Mouse (Mus musculus): ENCODE data around the gene Cbr2. TPM values are rescaled to one million over a fixed set of nuclear protein-coding genes. Genes with fewer than 3 reads are reported as not detected.

Gene Cbr2
- polyA plus RNA-seq, 1 experiment from 2014 or later: 1.3 TPM

DNA sequence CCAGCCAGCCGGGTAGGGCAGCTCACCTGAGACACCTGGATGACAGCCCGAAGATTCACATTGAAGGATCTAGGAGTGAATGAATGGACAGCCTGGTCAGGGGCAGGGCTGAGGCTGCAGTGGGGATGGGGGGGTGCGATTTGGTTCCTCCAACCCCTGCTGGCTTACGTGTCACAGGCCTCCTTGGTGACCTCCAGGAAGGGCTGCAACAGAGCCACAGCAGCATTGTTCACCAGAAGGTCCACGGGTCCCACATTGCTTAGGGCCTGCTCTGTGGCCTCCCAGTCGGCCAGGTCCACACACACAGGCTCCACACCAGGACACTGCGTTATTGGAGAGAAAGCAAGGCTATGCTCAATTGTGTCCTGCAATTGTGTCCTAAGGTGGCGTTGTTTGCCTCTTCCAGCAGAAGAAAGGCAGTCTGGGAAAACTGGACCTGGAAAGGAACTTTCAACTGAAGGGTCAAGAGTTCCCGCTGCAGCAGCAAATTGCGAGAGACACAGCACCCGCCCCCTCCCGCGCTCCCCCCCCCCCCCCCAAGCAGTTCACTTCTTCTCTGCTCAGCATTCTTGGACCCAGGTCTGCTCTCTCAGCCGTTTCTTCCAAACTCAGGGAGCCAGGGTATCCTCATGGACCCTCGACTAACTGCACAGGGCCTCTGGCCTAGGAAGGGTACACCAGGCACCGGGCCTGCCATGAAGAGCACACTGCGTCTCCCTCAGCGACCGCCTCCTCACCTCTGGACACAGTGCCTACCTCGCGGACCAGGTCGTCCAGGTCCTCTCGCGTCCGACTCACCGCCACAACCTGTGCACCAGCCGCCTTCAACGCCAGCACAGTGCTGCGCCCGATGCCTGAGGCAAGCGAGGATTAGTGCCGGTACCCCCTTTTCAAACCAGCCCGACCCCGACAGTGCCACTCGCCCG lies 5.4 kb downstream of the Cbr2 start:
- whole genome bisulfite sequencing: 16% methylated on average over 36 of the region's 36 CpGs
- Histone ChIP-seq H3K4me3 (ENCODE audit: low read length) (peak overlapping the region; percentile 57), H3K9ac (ENCODE audit: low read depth, low read length) (peak overlapping the region; percentile 70), H3K4me2 (ENCODE audit: low read length) (peak overlapping the region; percentile 91), H3K36me3 (ENCODE audit: control insufficient read depth, insufficient read depth, low read length) (peaks cover 7% of the 10 kb centered on the region), H3K27ac (ENCODE audit: low read depth, low read length) (no peak overlapping the region), H3K9me3 (ENCODE audit: control insufficient read depth, low read length) (no peaks in the 10 kb centered on the region), H3K27me3 (replicated peaks; ENCODE audit: control insufficient read depth, insufficient read depth, low read length) (no peaks in the 10 kb centered on the region; the same call in 1 of the 2 replicates), H3K4me1 (ENCODE audit: control insufficient read depth, insufficient read depth, low read depth, low read length) (peaks cover 19% of the 10 kb centered on the region)
- ATAC-seq: peak; percentile 43

DNA sequence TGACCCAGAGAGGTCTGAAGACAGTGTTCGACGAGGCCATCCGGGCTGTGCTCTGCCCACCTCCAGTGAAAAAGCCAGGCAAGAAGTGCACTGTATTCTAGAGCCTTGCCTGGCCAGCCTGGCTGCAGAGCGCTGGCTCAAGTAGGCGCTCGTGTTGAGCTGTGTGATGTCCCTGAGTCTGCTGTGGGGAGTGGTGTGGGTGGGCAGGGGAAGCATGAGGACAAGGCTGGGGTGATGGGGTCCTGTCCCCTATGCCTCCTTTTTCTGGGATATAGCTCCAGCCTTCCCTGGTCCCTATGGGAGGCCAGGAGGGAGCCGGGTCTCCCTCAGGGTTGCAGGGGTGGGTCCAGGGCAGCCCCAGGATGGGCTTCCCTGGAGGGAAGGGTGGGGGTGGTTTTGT lies 8.4 kb downstream of the Cbr2 start:
- peaks cover 7% of the 10 kb centered on the region for H3K36me3 ChIP-seq (ENCODE audit: control insufficient read depth, insufficient read depth, low read length)
- H3K9ac ChIP-seq (ENCODE audit: low read depth, low read length): no peak overlapping the region
- no peaks in the 10 kb centered on the region for H3K27me3 ChIP-seq (replicated peaks; ENCODE audit: control insufficient read depth, insufficient read depth, low read length)
- no peaks in the 10 kb centered on the region for H3K9me3 ChIP-seq (ENCODE audit: control insufficient read depth, low read length)
- H3K4me3 ChIP-seq (ENCODE audit: low read length): no peak overlapping the region
- H3K27ac ChIP-seq (ENCODE audit: low read depth, low read length): no peak overlapping the region
- H3K4me1 ChIP-seq (ENCODE audit: control insufficient read depth, insufficient read depth, low read depth, low read length): peaks cover 23% of the 10 kb centered on the region
- ATAC-seq: no peak
- 88% methylated on average over 6 of the region's 7 CpGs for WGBS
- H3K4me2 ChIP-seq (ENCODE audit: low read length): no peak overlapping the region

DNA sequence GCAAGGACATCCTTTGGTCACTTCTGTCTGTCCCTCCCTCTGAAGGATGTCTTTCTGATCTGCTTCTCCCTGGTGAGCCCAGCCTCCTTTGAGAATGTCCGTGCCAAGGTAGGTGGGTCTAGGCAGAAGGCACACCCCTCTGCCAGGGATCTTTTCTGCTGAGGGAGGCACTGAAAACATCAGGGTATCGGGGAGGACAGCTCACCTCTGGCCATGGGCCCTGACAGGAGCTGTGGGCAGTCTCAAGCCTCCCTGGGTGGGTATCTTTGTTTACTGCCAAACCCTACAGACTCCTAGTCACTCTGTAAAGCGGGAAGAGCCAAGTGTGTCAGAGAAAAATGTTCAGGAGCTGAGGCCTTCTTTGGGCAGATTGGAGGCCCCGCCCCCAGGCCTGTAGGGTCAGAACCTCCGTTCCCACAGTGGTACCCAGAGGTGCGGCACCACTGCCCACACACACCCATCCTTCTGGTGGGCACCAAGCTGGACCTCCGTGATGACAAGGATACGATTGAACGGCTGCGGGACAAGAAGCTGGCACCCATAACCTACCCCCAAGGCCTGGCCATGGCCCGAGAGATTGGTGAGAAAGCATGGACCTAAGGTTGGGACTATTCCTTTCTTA lies 9.0 kb downstream of the Cbr2 start:
- Histone ChIP-seq H3K27ac (ENCODE audit: low read depth, low read length) (no peak overlapping the region), H3K4me1 (ENCODE audit: control insufficient read depth, insufficient read depth, low read depth, low read length) (peaks cover 23% of the 10 kb centered on the region), H3K36me3 (ENCODE audit: control insufficient read depth, insufficient read depth, low read length) (peaks cover 8% of the 10 kb centered on the region), H3K9ac (ENCODE audit: low read depth, low read length) (peak overlapping the region; percentile 95; the same call in 1 of the 2 replicates), H3K4me3 (ENCODE audit: low read length) (peak overlapping the region; percentile 64), H3K4me2 (ENCODE audit: low read length) (peak overlapping the region; percentile 64), H3K9me3 (ENCODE audit: control insufficient read depth, low read length) (no peaks in the 10 kb centered on the region), H3K27me3 (replicated peaks; ENCODE audit: control insufficient read depth, insufficient read depth, low read length) (no peaks in the 10 kb centered on the region)
- 90% methylated on average over 11 of the region's 11 CpGs for whole genome bisulfite sequencing
- ATAC-seq: no peak

DNA sequence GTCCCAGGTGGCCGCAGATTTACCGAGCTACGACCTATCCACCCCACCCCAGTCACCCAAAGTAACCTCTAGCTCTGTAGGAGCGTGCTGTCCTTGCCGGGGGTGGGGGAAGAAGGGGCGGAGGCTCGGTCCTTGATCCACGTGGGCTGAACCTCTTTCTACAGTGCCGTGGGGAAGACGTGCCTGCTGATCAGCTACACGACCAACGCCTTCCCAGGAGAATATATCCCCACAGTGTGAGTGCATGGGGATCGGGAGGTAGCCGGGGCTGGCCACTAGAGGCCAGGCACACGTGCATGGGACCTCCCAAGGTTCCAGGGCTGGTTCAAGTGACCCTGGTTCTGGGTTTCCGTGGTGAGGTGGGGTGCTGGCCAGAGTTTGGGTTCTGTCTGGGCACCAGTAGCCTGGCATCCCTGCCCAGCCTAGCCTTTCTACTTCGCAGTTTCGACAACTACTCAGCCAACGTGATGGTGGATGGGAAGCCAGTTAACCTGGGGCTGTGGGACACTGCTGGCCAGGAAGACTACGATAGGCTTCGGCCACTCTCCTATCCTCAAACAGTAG lies 9.8 kb downstream of the Cbr2 start:
- H3K9me3 ChIP-seq (ENCODE audit: control insufficient read depth, low read length): no peaks in the 10 kb centered on the region
- H3K4me2 ChIP-seq (ENCODE audit: low read length): peak overlapping the region; percentile 64
- H3K36me3 ChIP-seq (ENCODE audit: control insufficient read depth, insufficient read depth, low read length): peaks cover 15% of the 10 kb centered on the region
- peak overlapping the region; percentile 95 for H3K9ac ChIP-seq (ENCODE audit: low read depth, low read length)
- peak overlapping the region; percentile 82; the same call in 1 of the 2 replicates for H3K27ac ChIP-seq (ENCODE audit: low read depth, low read length)
- H3K27me3 ChIP-seq (replicated peaks; ENCODE audit: control insufficient read depth, insufficient read depth, low read length): no peaks in the 10 kb centered on the region
- WGBS: 18% methylated on average over 21 of the region's 21 CpGs
- peaks cover 23% of the 10 kb centered on the region for H3K4me1 ChIP-seq (ENCODE audit: control insufficient read depth, insufficient read depth, low read depth, low read length)
- peak; percentile 8; the same call in 1 of the 2 replicates for ATAC-seq
- peak overlapping the region; percentile 64 for H3K4me3 ChIP-seq (ENCODE audit: low read length)

DNA sequence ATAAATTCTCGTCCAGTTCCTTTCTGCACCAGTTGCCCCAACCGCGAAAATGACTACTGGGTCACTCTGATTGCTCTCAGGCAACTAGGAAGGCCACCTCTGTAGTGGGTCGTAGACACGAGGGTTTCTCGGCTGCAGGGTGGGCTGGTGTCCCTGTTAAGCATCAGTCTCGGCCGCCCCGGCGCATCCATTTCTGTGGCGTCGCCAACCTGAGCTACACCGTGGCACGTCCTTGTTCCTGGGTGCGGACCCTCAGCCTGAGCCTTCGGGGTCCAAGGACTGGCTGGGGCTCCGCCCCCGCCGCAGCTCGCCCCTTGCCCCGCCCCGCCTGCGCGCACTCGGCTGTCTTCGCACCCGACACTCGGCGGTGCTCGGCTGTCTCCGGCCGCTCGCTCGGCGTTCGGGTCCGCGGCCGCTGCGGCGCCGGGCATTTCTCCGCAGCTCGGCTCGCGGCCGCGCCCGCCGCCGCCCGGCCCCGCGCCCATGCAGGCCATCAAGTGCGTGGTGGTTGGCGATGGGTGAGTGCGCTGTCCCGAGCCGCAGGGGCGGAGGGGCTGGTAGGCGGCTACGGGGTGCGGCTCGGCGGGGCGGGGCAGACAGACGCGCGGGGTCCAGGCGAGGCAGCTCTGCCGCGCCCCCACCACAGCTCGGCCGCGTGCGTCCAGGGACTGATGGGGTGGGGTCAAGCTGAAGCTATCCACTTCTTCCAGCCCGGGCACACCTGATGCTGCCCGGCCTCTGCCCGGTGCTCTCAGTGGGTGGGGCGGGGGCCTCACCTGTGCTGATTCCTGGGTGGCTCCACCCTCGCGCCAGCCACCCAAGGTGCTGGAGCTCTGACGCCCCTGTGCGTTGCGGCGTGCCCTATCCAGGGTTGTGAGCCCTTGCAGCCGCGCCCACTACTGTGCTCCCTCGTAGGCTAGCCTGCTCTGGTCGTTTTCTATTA lies 10.5 kb downstream of the Cbr2 start, which contains the start of gene Rac3:
Gene Rac3 (plus strand): TSS at position 347 of the 943 bp plus-strand sequence.
- Histone ChIP-seq H3K36me3 (ENCODE audit: control insufficient read depth, insufficient read depth, low read length) (peaks cover 18% of the 10 kb centered on the region), H3K4me1 (ENCODE audit: control insufficient read depth, insufficient read depth, low read depth, low read length) (peaks cover 16% of the 10 kb centered on the region), H3K4me2 (ENCODE audit: low read length) (peak within 1 kb of the TSS; percentile 64), H3K9me3 (ENCODE audit: control insufficient read depth, low read length) (no peaks in the 10 kb centered on the region), H3K27ac (ENCODE audit: low read depth, low read length) (peak within 1 kb of the TSS; percentile 82), H3K9ac (ENCODE audit: low read depth, low read length) (peak within 1 kb of the TSS; percentile 95), H3K4me3 (ENCODE audit: low read length) (peak within 1 kb of the TSS; percentile 64), H3K27me3 (replicated peaks; ENCODE audit: control insufficient read depth, insufficient read depth, low read length) (no peaks in the 10 kb centered on the region)
- WGBS: under 1% methylated on average over 70 of the region's 90 CpGs
- ATAC-seq: peak; percentile 90

DNA sequence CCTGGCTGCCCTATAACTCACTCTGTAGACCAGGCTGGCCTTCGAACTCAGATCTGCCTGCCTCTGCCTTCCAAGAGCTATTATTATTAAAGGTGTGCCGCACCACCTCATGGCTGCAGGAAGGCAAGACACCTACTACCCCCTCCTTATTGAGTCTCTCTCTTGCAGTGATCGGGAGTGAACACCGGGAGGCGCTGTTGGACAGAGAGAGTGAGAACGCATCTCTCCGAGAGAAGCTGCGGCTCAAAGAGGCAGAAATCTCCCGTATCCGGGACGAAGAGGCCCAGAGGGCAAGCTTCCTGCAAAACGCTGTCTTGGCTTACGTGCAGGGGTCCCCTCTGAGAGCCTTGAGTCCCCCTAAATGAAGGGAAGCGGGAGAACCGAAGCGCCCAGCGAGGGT lies 11.5 kb downstream of the Cbr2 start:
- peak overlapping the region; percentile 64 for H3K4me3 ChIP-seq (ENCODE audit: low read length)
- peak overlapping the region; percentile 82 for H3K27ac ChIP-seq (ENCODE audit: low read depth, low read length)
- H3K9me3 ChIP-seq (ENCODE audit: control insufficient read depth, low read length): no peaks in the 10 kb centered on the region
- 11% methylated on average over 17 of the region's 17 CpGs for WGBS
- no peaks in the 10 kb centered on the region for H3K27me3 ChIP-seq (replicated peaks; ENCODE audit: control insufficient read depth, insufficient read depth, low read length)
- H3K36me3 ChIP-seq (ENCODE audit: control insufficient read depth, insufficient read depth, low read length): peaks cover 14% of the 10 kb centered on the region
- ATAC-seq: 0 out of 2 replicates have a peak, but pooled peaks have one; percentile 9
- peak overlapping the region; percentile 64 for H3K4me2 ChIP-seq (ENCODE audit: low read length)
- peaks cover 14% of the 10 kb centered on the region for H3K4me1 ChIP-seq (ENCODE audit: control insufficient read depth, insufficient read depth, low read depth, low read length)
- H3K9ac ChIP-seq (ENCODE audit: low read depth, low read length): peak overlapping the region; percentile 95

DNA sequence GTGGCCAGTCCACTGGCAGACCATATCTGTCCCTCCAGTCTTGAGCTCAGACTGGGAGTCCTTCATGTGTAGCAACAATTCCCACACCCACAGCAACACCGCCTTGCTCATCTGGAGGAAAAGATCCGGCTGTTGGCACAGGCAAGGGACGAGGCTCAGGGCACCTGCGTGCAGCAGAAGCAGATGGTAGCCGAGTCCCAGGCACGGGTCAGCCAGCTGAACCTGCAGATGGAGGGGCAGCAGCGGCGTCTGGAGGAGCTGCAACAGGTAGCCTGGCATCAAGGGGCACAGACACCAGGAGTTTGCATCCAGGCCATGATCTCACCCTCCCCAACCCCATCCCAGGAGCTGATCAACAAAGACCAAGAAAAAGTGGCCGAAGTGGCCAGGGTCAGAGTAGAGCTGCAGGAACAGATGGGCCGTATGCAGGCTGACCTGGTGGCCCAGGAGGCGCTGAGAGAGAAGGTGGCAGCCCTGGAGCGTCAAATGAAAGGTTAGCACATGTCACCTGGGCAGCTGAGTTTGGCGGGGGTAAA lies 12.0 kb downstream of the Cbr2 start:
- Histone ChIP-seq H3K27me3 (replicated peaks; ENCODE audit: control insufficient read depth, insufficient read depth, low read length) (no peaks in the 10 kb centered on the region), H3K36me3 (ENCODE audit: control insufficient read depth, insufficient read depth, low read length) (peaks cover 14% of the 10 kb centered on the region), H3K4me2 (ENCODE audit: low read length) (peak overlapping the region; percentile 11; the same call in 1 of the 2 replicates), H3K9ac (ENCODE audit: low read depth, low read length) (no peak overlapping the region), H3K4me3 (ENCODE audit: low read length) (no peak overlapping the region), H3K9me3 (ENCODE audit: control insufficient read depth, low read length) (no peaks in the 10 kb centered on the region), H3K27ac (ENCODE audit: low read depth, low read length) (no peak overlapping the region), H3K4me1 (ENCODE audit: control insufficient read depth, insufficient read depth, low read depth, low read length) (peaks cover 15% of the 10 kb centered on the region)
- 76% methylated on average over 13 of the region's 13 CpGs for WGBS
- no peak for ATAC-seq

DNA sequence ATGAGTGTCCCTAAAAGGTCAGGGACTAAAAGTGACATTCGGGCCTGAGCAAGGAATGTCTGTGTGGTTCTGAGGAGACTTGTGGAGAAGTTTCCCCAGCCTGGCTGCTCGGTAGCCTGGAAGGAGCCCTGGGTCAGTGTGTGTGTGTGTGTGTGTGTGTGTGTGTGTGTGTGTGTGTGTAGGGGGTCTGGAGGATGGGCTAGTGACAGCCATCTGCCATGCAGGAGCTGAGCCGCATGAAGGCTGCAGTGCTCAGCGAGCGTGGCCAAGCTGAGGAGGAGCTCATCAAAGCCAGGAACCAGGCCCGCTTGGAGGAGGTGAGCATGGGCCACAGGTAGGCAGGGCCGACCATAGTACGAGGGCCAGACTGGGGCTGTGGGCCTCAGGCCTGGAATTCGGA lies 12.7 kb downstream of the Cbr2 start:
- H3K9me3 ChIP-seq (ENCODE audit: control insufficient read depth, low read length): no peaks in the 10 kb centered on the region
- no peak overlapping the region for H3K4me2 ChIP-seq (ENCODE audit: low read length)
- peaks cover 21% of the 10 kb centered on the region for H3K4me1 ChIP-seq (ENCODE audit: control insufficient read depth, insufficient read depth, low read depth, low read length)
- H3K9ac ChIP-seq (ENCODE audit: low read depth, low read length): no peak overlapping the region
- peaks cover 14% of the 10 kb centered on the region for H3K36me3 ChIP-seq (ENCODE audit: control insufficient read depth, insufficient read depth, low read length)
- no peaks in the 10 kb centered on the region for H3K27me3 ChIP-seq (replicated peaks; ENCODE audit: control insufficient read depth, insufficient read depth, low read length)
- H3K4me3 ChIP-seq (ENCODE audit: low read length): no peak overlapping the region
- WGBS: 88% methylated on average over 9 of the region's 9 CpGs
- ATAC-seq: no peak
- no peak overlapping the region for H3K27ac ChIP-seq (ENCODE audit: low read depth, low read length)

Measured in hindbrain, embryonic 16.5 days (tissue).